Mouse (Mus musculus) embryo, embryonic 10 days (tissue): ENCODE results near the gene Nxf1.

Experiments
- DNase-seq: peaks from one replicate; pipeline ENCODE4 v3.0.0-alpha.2; 2015; ENCODE audit warnings: low spot score

The Nxf1 gene

DNA sequence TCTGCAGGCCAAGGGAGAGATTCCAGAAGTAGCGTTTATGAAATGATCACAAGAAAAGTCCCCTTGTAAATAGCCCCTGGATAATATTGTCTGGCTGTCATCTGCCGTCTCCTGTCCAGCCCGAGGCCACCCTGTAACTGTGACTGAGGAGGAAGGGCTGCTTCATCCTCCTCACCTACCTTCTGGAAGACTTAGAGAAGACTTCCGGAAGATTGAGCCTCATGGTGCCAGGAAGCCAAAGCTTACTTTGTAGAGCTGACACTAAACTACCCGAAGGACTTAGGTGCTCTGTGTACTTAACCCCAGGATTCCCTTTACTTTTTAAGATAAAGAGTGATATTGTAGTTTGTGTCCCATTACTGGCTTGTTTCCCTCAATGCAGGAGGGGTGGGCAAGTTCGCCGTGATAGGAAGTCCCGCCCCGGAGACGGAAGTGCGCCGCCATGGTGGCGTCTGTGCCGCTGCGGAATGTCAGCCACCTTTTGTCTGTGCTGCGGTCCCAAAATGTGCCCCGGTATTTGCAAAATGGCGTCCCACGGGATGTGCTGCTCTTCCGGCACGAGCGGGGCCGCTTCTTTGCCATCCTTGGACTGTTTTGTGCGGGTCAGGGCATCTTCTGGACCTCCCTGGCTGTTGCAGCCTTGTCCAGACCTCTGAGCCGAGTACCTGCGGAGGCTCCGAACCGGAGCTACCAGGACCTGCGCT, 13.8 kb downstream of the Nxf1 start, which contains the start of gene Tmem223:
Tmem223 (plus strand) TSS at position 430 of the 704 bp plus-strand sequence.
- DNase-seq = peak; percentile 87

DNA sequence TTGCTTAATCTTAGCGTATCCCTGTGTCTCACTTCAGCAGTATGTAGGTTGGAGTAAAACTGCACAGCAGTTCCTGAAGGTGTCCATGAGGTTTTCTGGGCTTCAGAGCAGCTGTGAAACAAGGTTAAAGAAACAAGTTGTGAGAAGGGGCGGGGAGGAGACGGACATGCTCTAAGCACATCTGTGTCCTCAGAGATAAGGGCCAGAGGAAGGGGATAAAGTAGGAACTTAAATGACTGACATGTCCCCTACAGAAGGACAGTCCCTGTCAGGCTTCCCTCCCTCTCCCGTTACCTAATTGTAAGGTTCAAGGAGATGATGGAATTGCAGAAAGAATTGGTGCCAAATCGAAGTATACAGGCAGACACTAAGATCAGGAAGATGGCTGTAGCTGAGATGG, 16.1 kb downstream of the Nxf1 start:
- DNase-seq = no peak

DNA sequence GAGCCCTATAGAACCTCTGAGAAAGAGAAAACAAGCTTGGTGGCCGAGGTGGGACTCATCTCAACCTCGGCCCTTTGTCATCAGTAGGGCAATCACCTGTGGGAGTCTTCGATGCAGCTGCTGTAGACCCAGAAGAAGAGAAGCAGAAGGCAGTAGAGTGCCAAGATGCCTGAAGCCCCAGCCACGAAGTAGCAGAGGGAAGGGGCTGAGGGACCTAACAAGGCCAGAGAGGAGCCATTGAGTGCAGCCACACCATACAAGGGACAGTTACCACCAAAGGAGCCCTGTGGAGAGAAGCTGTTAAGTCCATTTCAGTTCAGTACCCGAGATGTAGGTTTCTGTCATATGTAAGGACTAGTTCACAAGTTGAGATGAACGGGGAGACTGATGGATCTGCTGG, 16.5 kb downstream of the Nxf1 start:
- peak; percentile 16 for DNase-seq

DNA sequence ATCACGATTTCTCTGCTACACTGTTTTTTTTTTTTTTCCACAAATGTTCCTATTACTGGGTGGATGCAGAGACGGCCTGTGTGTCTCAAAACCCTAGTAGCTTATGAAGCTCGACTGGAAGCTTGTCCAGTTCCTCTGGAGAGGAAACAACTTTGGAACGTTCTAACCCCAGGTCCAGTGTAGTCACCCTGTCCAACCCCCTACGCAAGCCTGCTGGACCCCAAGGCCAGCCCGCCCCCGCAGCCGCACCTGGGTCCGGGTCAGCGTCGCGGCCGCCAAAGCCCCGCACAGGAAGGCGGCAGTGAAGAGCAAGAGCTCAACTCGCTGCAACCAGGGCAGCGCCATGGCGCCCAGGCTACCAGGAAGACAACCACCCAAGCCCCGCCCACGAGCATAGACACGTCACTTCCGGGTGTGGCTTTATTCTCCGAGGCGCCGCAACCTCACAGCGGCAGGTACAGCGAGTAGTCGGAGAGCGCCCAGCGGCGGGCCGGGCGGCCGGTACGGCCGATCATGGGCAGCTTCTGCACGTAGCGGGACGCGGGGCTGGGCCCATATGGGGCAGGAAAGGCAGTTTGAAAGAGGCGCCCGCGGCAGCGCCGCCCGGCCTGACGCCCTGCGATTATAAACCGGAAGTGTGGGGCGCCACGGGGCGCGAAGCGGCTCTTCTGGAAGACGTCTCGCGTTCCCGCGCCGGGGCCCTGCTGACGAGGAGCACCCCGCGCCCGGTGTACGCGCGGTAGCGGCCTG, 17.4 kb downstream of the Nxf1 start, which contains the start of gene Tmem179b:
Tmem179b (minus strand) TSS at position 382 of the 750 bp plus-strand sequence.
- peak; percentile 97 for DNase-seq

DNA sequence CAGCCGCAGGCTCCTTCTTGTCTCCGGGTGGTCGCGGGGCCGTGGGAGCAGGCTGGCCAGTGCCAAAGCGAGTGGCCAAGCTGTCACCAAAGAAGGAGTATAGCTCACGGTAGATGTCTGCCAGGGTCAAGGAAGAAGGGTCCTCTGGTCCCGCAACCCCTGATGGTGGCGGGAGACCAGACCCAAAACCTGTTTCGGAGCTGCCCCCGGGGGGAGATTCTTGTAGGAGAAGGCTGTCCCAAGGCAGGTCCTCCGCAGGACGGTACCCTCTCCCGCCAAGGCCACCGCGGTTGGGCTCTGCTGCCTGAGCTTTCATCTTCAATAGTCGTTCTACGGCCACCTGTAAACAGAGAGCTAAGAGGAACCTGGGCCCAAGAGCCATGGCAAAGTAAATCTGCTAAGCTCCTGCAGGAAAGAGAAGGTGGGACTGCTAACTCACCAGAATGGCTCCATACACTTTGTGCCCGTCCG, 18.1 kb downstream of the Nxf1 start:
- peak; percentile 22 for DNase-seq

DNA sequence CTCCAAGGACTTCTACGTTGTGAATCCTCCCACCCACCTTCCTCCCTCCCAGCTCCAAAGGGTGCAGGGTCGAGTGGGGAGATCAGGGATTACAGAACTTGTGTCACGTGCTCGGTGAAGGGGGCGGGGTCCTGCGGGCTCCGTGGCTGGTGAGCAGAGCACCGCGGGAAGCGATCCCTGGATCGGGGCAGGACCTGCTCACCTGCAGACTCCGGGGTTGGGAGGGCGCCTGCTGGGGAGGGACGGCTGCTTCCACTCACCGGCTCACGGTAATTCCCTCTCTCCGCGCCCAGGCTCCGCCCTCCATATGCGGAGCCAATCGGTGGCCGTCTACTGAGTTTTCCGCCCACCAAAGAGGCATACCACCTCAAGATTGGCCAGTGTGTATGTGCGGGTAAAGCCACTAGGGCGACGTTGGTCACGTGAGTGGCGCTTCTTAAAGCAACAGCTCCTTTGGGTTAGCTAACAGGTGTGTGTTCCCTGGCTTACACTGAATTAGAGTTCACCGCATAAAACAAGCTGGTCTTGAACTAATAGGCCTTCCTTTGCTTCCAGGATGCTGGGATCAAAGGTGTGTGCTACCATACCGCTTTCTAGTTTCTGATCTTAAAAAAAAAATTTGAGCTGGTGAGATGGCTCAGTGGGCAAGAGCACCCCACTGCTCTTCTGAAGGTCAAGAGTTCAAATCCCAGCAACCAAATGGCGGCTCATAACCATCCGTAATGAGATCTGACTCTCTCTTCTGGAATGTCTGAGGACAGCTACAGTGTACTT, 29.3 kb downstream of the Nxf1 start, which contains the start of gene Taf6l:
Taf6l (minus strand) TSS at position 410 of the 774 bp plus-strand sequence.
- peak; percentile 97 for DNase-seq

DNA sequence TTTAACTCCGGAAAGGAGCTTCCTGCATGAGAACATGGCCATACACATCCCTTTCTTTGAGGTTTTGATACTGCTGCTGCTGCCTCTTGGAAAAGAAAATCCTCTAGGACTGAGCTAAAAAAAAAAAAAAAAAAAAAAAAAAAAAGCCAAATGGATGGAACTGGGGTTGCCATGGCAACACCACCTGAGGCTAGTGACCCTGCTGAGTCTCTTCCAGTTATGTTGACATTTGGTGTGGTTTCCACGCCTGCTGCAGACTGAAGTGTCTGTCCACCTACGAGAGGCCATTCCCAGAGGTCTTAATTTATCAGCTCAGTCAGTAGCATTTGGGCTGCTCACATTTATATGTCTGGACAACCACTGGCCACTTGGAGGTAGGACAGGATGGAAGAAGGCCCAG, 31.6 kb downstream of the Nxf1 start:
- peak; percentile 66 for DNase-seq

DNA sequence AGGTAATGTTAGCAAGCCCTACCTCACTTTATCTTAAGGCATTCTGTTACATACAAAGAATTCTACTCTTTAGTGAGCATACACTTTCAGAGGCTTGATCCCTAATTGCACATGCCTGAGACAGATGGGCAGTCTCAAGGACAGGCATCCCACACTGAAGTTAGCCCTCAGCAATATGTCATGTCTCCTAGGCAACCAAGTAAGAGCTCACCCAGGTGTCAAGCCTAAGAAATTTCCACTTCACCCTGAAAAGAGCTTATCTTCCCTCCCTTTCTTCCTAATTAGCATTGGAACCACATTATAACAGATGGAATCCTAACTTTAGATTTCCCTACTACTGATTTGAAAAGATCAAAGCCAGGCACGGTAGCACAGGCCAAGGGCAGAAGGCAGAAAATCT, 32.3 kb downstream of the Nxf1 start:
- DNase-seq = no peak

DNA sequence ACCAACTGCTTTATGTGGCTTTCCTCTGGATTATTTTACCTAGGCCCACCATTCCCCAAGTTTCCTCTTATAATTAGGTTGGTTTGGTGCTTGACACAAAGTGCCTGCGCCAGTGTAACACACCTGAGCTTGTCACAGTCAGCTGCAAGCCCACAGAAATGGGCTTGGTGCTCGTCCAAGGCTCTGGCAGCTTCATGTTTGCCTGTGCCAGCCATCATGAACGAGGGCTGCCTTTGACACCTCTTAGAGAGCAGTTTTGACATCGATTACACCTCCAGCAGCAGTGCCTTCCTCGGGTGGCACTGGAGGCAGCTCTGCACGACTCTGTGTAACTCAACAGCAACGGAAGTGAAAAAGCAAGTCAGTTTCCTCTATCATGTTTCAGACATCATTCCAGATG, 33.3 kb downstream of the Nxf1 start:
- DNase-seq = no peak

DNA sequence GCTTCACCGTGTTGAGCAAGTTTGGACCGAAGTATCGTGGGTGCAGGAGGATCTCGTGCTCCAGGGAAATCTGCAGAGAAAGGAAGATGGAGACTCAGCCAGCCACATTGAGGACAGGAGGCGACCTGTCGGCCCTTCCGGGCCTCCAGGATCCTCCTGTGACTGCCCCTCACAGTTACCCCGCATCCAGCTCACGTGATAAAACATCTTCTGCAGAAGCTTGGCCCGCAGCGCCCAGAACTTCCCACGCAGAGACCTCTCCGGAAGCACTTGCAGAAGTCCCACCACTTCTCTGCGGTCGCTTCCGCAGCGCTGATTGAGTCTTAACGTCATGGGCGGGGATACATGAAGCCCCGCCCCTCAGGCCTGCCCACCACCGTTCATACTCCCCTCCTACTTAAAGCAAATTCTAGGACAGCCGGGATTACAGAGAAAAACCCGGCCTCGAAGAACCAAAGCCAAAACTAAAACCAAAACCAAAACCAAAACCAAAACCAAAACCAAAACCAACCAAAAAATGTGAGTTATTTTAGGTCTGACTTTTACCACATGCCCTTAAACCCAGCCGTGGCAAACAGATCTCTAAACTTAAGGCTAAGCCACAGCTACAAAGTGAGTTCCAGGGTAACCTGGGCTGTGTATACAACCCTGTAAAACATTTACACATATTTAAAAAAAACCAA, 41.5 kb downstream of the Nxf1 start, which contains the start of gene Polr2g:
Polr2g (minus strand) TSS at position 314 of the 683 bp plus-strand sequence.
- DNase-seq = peak; percentile 93

DNA sequence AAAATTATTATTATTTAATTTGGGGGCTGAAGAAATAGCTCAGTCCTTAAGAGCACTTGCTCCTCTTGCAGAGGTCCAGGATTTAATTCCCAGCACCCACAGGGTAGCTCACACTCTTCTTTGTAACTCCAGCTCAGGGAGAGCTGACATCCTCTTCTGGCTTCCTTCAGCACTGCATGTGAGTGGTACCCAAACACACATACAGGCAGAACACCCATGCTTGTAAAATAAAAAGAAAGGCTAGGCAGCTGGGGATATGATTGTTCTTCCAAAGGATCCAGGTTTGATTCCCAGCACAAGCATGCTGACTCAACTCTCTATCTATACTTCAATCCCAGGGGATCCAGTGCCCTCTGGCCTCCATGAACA, 42.1 kb downstream of the Nxf1 start:
- no peak for DNase-seq

DNA sequence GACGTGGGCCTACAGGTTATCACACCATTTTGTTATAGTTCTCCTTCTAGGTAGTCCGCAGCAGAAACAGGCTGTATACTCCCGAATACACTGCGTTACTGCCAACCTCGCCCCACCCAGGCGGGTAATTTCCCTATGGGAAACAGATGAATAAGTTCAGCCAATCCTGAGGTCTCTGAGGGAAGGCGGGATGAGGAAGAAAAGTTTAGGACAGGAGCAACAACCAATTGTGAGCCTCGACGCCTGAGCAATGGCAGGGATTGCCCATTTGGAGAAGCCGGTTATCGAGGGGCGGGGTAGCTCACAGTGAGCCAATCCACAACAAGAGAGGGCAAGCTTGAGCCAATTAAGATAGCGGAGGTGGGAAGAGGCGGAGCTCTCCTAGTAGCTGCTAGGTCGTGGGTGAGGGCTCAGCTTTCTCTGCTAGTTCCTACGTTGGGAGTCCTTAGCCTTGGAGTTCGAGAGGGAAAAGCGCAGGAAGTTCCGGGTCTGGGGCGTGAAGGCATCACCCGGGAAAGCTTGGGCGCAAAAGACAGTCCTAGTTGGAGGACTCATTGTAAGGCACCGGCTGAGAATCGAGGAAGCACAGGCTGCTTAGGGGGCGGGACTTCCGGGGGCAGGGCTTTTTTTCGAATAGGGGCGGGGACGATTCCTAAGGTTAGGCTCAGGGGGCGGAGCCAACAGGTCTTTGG, 45.4 kb downstream of the Nxf1 start, which contains the start of gene Zbtb3:
Zbtb3 (plus strand) TSS at position 426 of the 692 bp plus-strand sequence.
- DNase-seq = peak; percentile 97

DNA sequence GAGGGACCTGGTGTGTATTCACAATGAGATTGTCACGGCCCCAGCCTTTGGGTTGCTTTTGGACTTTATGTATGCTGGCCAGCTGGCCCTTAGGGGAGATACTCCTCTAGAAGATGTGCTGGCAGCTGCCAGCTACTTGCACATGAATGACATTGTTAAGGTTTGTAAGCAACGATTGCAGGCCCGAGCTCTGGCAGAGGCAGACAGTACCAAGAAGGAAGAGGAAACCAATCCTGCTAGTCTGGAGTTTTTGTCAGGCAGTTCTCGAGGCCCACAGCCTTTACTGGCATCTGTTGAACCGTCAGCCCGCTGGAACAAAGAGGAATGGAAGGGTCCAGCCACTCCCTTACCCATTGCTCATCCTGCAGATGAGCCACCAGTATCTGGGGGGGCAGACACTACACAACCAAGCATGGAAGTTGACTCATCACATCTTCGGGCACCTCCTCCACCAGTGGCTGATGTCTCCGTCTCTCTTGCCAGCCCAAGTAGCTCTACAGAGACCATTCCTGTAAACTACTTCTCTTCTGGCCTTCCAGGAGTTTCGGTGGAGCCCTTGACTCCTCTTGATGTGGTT, 46.4 kb downstream of the Nxf1 start:
- no peak for DNase-seq

DNA sequence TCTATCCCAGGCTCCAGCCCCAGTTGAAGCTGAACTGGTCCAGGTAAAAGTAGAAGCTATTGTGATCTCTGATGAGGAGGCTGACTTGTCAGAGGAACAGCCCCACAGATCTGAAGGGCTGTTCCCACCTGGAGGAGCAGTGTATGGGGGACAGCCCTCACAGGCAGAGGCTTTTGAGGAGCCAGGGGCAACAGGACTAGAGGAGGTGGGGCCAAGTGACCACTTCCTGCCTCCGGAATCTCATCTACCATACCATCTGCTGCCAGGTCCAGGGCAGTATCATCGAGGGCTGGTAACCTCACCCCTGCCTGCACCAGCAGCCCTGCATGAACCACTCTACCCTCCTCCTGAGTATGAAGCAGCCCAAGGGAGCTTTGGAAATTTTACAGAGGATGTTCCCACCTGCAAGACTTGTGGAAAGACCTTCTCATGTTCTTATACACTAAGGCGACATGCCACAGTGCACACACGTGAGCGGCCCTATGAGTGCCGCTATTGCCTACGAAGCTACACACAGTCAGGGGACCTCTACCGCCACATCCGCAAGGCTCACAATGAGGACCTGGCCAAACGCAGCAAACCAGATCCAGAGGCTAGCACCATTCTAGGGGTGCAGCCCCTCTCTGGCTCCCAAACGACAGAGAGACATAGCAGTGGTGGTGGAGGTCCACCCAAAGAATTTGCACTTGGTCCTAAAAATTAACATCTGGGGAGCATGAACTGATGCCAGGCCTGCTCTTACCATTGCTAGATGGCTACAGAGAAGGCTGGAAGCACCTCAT, 47.2 kb downstream of the Nxf1 start:
- no peak for DNase-seq

DNA sequence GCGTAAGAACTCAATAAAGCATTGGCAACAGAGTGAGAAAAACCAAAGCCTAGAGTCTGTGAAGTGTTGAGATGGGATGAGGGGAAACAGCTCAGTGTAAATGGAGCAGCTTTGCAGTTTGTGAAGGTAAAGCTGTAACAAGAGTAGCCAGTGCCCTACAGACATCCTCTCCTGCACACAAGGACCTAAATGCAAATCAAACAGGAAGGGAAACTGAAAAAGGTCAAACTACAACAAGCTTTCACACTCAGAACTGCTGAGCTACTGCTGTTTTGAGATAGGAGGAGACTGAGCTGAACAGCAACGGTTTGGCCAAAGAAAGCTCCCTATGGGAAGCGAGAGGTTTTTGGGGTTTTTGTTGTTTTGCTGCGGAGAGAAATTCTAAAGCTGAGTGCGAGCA, 49.9 kb downstream of the Nxf1 start:
- no peak for DNase-seq

DNA sequence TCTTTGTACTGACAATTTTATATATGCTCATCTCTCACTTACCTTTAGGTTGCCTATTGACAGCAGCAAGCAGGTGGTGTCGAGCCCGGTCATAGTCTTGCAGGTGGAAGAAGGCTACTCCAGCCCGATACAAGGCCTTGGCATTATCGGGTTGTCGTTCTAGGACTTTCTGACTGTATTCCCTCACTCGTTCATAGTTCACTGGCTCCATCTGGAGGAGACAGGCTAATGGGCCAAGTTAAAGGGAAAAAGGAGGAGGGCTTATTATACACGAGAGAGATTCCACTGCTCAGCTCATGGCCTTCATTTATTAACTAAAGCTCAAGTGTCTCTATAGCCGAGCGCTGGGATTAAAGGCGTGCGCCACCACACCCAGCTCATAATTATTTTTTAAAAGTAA, 58.9 kb downstream of the Nxf1 start:
- no peak for DNase-seq

DNA sequence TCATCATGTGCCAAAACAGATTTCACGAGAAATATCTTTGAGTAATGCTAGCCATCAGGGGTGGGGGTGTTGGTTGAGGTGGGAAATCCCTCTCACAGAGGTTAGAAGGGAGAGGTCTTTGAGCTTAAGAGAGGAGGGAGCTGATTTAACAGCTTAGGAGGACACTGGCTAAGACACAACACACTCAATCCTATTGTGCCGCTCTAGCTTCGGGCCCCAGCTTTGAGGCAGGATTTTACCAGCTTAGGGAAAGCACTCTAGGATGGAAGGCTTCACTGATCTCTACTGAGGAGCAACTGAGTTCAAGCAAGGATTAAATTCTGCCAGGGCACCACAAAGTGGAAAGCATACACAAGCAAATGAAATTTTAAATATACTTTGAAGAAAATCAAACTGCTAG, 60.1 kb downstream of the Nxf1 start:
- no peak for DNase-seq

DNA sequence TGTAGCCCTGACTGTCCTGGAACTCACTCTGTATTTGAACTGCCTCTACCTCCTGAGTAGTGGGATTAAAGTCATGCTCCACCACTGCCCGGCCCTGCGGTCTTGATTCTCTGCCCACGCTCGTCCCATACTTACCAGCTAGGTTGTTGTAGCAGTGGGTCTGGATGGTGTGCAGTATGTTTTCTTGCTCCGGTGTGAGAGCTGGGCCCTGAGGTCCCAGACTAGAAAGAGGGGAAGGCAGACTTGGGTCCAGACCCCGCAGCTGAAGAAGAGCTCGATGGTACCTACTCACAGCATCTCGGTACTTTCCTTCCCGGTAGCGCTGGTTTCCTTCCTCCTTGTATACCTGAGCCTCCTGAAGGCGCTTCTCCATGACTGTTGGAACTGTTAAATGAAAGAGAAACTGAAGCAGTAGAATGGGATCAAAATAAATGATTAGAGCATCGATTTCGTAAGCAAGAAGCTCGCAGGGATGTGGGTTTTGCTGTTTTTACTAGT, 61.5 kb downstream of the Nxf1 start:
- DNase-seq = no peak

DNA sequence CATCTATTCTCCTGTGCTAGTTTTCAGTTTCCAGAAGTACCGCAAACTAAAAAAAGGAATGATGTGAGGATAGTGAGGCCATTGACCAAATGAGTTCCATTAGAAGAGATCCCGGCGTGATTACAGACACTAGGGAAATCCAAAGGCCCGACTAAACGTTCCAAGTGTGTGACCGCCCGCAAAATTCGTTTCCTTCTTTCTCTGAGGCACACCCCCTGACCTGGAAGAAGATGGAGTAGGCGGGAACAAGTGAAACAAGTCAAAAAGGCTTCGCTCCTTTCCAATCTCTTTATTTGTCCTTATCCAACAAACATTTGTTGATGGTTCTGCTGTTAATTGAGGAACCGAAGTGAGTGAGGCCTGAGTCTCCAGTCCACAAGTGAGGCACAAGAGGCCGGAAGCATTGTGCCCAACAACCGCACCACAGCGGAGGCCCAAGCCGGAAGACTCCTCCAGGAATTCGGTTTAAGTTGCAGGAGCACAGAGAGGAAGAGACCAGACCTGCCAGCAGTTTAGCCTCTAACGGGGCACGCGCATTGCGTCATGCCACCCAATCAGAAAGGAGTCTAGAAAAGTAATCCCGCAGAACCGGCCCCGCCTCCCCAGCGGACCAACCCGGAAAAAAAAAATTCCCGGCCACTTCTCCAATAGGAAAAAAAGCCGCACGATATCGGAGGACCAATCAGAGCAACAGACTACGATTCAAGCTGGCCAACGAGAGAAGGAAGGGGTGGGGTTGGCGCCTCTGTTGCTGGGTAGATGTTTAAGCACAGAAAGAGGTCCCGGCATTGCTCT, 62.1 kb downstream of the Nxf1 start, which contains the start of gene Ttc9c:
Ttc9c (minus strand) TSS at position 533 of the 795 bp plus-strand sequence.
- DNase-seq = peak; percentile 98
